Mouse (Mus musculus) left cerebral cortex, postnatal 10 days (tissue): Measurements from ENCODE around the gene Tmc3. TPM values are rescaled to one million over a fixed set of nuclear protein-coding genes. Genes with fewer than 3 reads are reported as not detected.
A peak's percentile ranks its signal among the peaks of the same experiment; 100 is the strongest.

Source experiments
- DNase-seq, 2 experiments: peaks; one replicate each; pipeline ENCODE4 v3.0.0; 2021 to 2022; ENCODE audit warnings: low spot score in 2 of 2, mixed read lengths in 1 of 2; ENCODE audit errors: extremely low spot score in 1 of 2
- intact Hi-C: fragments of 180-260 bp; cut with DNase I; formaldehyde crosslinking; loops from one replicate; pipeline ENCODE4 v1.15.1; 2025
- total RNA-seq, 2 experiments: library from RNA; stranded (reverse); gene quantifications; 2 replicates each; pipeline ENCODE4 v1.2.3; 2021

Tmc3 gene
- total RNA-seq, 2 experiments from 2014 or later: 0.11 to 0.12 TPM

- intact Hi-C loops: no loop called here
- DNase-seq: no peak
Observed at GRCm38 (mm10) chr7:83572451-83572850, 12.3 kb upstream of the Tmc3 start.

DNA sequence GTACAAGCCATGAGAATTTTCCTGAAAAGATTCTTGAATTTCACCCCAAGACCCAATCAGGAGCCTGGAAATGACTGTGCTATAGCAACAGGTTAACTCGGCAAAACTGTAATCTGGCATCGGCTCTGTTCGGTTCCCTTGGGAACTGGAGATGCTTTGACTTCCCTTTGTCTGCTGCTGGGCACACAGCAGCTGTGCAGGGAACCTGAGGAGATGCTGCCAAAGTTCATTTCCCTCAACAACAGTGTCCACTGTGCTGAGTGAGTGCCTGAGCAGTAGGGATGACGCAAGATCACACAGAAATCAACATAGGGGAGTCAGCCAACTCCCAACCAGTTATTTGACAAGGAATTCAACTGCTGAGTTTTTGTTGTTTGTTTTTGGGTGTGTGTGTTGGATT, 3.8 kb upstream of the Tmc3 start:
- intact Hi-C loops: no loop called here
- peak; percentile 15 to 54 for DNase-seq

GRCm38 (mm10) chr7:83594056-83594455, 9.3 kb downstream of the Tmc3 start:
- intact Hi-C loops: no loop called here

DNA sequence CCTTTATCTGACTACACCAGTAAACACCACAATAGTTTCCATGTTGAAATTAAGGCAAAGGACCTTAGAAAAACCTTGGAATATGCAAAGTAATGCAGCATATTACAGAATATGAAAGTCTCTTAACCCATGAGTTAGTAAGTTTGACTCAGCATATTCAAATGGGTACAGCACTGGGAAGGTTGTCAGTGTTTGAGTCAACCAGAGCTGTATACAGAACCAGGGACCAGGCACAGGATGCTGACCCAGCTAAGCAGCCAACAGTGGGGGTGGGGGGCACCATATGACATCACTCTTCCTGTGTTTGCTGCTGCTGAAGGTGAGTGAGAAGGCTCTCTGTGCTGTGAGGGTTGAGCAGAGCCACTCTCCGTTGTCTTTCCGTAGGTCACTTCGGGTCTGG, 12.3 kb downstream of the Tmc3 start:
- DNase-seq: no peak
- intact Hi-C loops: no loop called here

More at GRCm38 (mm10) chr7:83594056-83594455, 9.3 kb downstream of the Tmc3 start:
- DNase-seq: no peak

GRCm38 (mm10) chr7:83598997-83599912, 14.5 kb downstream of the Tmc3 start:
- intact Hi-C loops: no loop called here
- no peak for DNase-seq

DNA sequence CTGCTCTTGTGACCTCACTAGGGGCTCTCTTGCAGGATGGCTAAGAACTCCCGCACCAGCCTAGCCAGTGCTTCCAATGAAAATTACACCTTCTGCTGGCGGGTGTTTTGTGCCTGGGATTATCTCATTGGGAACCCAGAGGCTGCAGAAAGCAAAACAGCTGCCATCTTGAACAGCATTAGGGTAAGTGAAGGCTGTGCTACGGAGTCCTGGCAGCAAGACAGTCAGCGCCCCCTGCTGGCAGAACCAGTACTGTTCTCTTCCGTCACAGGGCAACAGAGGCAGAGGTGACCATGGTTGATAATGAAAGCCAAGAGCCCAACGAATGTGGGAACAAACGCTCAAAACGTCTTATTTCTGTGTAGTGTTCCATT, 15.2 kb downstream of the Tmc3 start:
- intact Hi-C loops: no loop called here
- DNase-seq: peak in 1 of 2 experiments; percentile 51

- DNase-seq: no peak
- intact Hi-C loops: no loop called here
Observed at GRCm38 (mm10) chr7:83604180-83604944, 19.6 kb downstream of the Tmc3 start.

GRCm38 (mm10) chr7:83606796-83607195, 22.1 kb downstream of the Tmc3 start:
- DNase-seq: no peak
- intact Hi-C loops: no loop called here

GRCm38 (mm10) chr7:83609891-83610290, 25.2 kb downstream of the Tmc3 start:
- intact Hi-C loops: no loop called here
- DNase-seq: no peak

- intact Hi-C loops: no loop called here
- DNase-seq: no peak
Observed at GRCm38 (mm10) chr7:83611886-83612285, 27.2 kb downstream of the Tmc3 start.

- DNase-seq: peak in 1 of 2 experiments; percentile 13
- intact Hi-C loops: no loop called here
Observed at GRCm38 (mm10) chr7:83615272-83615671, 30.5 kb downstream of the Tmc3 start.

DNA sequence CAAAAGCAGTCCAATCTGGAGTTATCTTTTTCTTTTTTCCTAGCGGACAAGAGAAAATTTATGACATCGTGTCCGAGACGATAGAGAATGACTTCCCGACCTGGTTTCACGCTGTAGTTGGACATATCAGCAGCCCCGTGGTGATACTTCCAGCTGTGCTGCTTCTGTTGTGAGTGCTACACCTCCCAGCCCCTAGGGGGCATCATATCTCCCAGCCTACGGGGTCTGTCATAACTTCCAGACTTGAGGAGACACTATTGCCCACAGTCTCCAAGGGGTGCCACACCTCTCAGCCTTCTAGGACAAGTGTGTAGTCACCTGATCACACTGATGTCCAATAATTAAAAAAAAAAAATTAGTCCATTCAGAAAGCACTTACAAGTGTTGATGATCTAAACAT, 31.1 kb downstream of the Tmc3 start:
- no peak for DNase-seq
- intact Hi-C loops: no loop called here

- no peak for DNase-seq
Observed at GRCm38 (mm10) chr7:83616268-83616667, 31.5 kb downstream of the Tmc3 start.

GRCm38 (mm10) chr7:83618709-83619108, 34.0 kb downstream of the Tmc3 start:
- DNase-seq: no peak
- intact Hi-C loops: no loop called here

More at GRCm38 (mm10) chr7:83616268-83616667, 31.5 kb downstream of the Tmc3 start:
- intact Hi-C loops: no loop called here

GRCm38 (mm10) chr7:83622582-83622981, 37.9 kb downstream of the Tmc3 start:
- intact Hi-C loops: no loop called here
- no peak for DNase-seq

DNA sequence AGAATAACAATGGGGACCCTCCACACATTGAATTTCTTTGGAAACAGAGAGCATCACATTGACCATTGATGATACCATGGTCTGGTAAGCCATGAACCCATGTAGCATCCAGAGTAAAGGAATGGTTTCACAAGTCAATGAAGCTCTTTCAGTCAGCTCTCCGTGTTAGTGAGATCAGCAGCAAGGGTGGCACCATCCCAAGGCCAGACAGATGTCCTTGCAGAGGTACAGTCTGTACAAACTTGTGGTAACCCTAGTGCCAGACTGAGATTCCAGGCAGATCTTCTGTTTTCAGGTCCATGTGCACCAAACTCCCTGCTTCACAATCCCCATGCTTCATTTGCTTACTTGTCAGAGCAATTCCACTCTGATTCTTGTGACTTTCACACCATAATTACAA, 39.3 kb downstream of the Tmc3 start:
- DNase-seq: no peak
- intact Hi-C loops: no loop called here

- intact Hi-C loops: no loop called here
Observed at GRCm38 (mm10) chr7:83626557-83627257, 42.0 kb downstream of the Tmc3 start.

GRCm38 (mm10) chr7:83627369-83627768, 42.6 kb downstream of the Tmc3 start:
- intact Hi-C loops: no loop called here
- no peak for DNase-seq

More at GRCm38 (mm10) chr7:83626557-83627257, 42.0 kb downstream of the Tmc3 start:
- DNase-seq: no peak

- intact Hi-C loops: no loop called here
- no peak for DNase-seq
Observed at GRCm38 (mm10) chr7:83631073-83631827, 46.5 kb downstream of the Tmc3 start.
